Mouse (Mus musculus) T-helper 2 cell (primary cell): ENCODE results near the gene Trim50.
"Not testable (repeated sequence)": the region's sequence is repeated elsewhere in the genome, so short reads cannot be mapped to it uniquely, and the experiment has no call there.

Experiments used
- in situ Hi-C: fragments of 300-600 bp; cut with MboI, MseI; formaldehyde crosslinking; loops from one replicate; pipeline ENCODE4 v1.15.1; 2025; ENCODE audit warnings: high pct_unique_total_duplicates

Trim50 gene

DNA sequence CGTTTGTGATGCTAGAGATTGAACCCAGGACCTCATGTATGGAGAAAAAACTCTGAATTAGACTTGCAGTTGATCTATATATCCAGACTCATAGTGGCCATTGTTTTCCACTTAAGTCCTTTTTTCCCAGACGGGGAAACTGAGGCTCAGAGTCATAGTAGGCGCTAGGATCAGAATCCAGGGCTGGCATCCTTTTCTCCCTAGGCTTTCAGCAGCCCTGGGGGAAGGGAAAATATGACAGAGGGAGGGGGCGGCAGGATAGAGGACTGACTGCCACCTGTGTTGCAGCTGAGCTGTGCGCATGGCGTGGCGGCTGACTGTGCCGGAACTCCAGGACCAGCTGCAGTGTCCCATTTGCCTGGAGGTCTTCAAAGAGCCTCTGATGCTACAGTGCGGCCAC lies at the start of gene Trim50:
TSS of gene Trim50 (plus strand) at position 301 of the 400 bp plus-strand sequence.
- in situ Hi-C loops: no loop called here

DNA sequence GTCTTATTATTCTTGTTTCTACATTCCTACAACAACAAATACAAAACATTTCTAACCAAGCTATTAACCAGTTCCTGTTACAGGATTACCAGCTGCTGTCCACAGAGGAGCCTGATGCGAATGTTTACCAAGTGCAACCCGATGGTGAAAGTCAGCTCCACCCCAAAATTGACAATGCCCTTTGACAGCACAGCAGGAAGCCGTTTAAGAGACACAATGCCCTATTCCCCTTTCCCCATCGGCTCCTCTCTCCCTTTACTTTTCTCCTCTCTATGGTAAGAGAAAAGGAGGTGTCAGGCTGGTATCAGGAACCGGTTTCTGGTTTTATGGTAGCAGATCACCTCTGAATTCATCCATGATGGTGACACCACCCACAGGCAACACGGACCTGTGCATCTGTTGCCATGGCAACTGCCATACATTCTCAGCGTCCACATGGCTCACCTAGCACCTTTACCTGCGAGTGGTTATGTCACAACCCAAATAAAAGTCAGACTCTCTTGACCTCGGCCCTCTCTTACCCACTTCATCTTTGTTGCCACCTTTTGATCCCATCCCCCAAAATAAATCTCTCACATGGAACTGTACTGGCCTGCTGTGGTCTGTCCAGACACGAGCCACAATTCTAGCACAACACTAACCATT lies 46.7 kb upstream of the Trim50 start:
- in situ Hi-C loops: no loop called here

- in situ Hi-C loops: no loop called here
These were observed 36.9 kb upstream of the Trim50 start for GRCm38 (mm10) chr5:135316177-135316576.

- in situ Hi-C loops: no loop called here
These were observed 33.2 kb upstream of the Trim50 start for GRCm38 (mm10) chr5:135319856-135320255.

- in situ Hi-C loops: no loop called here
These were observed 30.9 kb upstream of the Trim50 start for GRCm38 (mm10) chr5:135322197-135322596.

- in situ Hi-C loops: no loop called here
These were observed 26.9 kb upstream of the Trim50 start for GRCm38 (mm10) chr5:135326121-135326659.

DNA sequence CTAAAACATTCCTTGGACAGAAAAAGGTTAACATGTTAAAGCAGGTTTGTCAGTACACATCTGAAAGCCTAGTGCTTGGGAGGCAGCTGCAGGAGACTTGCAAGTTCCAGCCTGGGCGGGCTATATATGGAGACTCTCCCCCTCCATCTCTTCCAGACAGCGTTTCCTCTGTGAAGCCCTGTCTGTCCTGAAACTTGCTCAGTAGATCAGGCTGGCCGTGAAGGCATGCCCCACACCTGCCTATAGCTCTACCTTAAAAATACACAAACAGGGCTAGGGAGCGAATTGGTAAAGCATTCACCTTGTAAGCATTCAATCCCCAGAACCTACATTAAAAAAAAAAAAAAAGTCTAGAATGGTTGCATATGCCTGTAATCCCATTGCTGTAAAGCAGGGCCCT lies 23.6 kb upstream of the Trim50 start:
- in situ Hi-C loops: no loop called here

DNA sequence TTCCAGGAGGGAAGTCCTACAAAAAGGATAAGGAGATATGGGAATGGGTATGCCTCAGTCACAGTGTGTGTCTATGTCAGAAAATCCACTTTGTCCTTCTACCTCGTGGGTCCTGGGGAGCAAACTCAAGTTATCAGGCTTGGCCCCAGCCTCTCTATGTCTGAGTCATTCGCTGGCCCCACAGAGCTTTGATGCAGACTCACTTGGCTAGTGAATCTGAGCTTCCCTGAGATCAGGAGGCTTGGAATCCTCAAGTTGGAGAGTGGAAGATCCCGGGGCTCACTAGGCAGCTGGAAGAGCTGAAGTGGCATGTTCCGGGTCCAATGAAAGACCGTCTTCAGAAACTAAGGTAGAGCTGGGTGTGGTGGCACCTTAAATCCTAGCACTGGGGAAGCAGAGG lies 22.9 kb upstream of the Trim50 start:
- in situ Hi-C loops: no loop called here

DNA sequence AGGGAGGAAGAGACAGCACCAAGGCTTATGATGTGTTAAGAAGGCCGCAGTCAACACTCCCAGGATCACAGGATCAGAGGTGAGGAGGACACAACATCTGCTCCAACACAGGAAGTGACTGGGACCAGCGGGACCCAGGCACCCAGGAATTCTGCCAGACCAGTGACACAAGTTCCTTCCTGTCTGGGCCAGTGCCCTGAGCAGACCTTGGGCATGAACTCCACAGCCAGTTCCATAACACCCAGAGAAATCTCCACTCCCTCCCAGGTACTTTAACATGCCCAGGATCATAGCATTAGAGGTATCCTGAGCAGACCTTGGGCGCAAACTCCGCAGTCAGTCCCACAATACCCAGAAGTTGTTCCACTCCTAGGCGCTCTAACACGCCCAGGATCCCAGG lies 21.9 kb upstream of the Trim50 start:
- in situ Hi-C loops: no loop called here

DNA sequence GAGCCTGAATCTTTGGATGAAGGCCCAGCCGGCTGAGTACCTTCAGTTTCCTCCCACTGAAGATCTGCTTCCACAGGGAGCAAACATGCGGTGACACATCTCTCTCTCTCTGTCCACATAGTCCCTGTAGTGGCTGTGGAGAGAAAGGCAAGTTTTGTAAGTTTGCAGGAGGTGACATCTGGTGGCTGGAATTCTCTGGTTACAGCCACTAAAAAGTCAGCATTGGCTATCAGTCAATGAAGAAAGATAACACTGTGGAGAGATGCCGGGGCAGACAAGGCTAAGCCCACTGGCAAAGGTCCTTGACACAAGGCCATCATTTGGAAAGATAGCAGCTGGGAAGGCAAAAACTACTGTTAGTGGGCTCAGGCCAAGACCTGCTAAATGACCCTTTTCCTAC lies 15.5 kb upstream of the Trim50 start:
- in situ Hi-C loops: no loop called here

DNA sequence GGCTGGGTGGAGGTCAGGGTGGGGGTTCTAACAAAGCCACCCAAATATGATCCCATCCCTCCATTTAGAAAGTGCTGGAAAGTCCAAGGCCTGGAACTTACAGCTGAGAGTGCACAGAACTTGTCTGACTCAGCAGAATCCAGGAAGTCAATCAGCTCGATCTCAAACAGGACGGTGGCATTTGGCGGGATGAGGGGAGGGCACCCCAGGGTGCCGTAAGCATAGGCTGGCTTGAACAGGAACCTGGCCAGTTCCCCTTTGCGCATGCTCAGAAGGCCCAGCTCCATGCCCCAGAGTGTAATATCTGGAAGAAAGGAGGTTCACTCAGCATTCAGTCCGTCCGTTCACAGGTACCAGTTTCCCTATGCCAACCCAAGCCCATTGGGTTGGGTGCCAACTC lies 7.1 kb upstream of the Trim50 start:
- in situ Hi-C loops: no loop called here

- in situ Hi-C loops: no loop called here
These were observed 6.7 kb upstream of the Trim50 start for GRCm38 (mm10) chr5:135346430-135346829.

DNA sequence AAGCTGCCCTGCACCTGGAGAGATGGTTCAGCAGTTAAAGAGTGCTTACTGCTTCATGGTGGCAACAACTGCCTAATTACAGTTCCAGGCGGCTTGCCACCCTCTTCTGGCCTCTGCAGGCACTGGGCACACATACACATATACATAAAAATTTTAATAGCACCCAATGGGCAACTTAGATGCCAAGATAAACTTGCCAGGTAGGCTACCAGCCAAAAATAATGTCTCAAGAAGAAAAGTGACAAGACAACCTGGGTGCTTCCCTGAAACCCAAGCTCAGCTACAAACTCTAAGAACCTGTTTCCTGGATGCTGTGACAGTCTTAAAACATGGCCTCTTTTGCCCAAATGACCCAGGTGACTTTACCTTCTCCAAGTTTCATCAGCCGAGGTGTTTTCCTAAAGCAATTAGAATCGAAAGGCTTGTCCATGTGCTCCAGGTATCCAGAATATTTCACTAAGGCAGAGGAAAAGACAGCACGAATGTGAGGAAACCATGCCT lies 5.5 kb upstream of the Trim50 start:
- in situ Hi-C loops: no loop called here

GRCm38 (mm10) chr5:135349862-135350261 lies 3.2 kb upstream of the Trim50 start, which contains the start of gene Fkbp6:
Gene Fkbp6 (minus strand): TSS chr5:135350044.
- in situ Hi-C loops: no loop called here

- in situ Hi-C loops: no loop called here
These were observed 1.5 kb upstream of the Trim50 start for GRCm38 (mm10) chr5:135351606-135352005.

DNA sequence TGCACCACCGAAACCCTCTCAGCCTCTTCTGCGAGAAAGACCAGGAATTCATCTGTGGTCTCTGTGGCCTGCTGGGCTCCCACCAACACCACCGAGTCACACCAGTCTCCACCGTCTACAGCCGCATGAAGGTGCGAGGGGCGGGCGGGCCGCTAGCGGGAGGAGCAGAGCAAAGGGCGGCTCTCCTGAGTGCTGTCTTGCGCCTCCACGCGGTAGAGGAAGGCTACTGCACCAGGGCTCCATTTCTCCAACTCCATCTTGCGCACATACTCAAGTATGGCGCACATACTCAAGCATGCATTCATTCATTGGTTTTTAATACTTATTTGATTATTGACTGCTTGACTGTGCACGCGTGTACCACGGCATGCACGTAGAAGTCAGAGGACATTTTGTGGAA lies 469 bp downstream of the Trim50 start:
- in situ Hi-C loops: no loop called here

DNA sequence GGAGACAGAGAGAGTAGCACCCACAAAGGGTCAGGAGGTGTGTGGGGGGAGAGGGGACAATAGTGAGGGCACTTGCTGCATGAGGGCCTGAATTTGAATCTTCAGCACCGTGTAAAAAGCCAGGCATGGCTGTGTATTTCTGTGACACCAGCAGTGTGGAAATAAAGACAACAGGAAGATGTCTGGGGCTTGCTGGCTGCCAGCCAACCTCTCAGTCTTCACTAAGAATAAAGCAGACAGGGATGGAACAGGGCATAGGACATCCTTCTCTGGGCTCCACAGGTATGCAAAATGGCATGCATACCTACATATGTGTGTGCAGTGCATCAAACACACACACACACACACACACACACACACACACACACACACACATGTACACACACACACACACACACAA lies 3.0 kb downstream of the Trim50 start:
- in situ Hi-C loops: no loop called here

DNA sequence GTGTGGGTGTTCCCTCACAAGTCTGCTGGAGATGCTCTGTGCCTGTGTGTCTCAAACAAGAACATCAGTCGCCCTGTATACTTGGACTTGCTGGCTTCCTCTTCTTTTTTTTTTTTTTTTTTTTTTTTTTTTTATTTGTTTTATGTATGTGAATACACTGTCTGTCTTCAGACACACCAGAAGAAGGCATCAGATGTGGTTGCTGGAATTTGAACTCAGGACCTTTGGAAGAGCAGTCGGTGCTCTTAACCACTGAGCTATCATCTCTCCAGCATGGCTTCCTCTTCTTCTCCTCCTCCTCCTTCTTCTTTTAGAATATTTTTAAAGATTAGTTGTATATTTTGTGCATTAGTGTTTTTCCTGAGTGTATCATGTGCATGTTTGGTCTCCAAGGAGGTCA lies 4.5 kb downstream of the Trim50 start:
- in situ Hi-C loops: no loop called here

- in situ Hi-C loops: no loop called here
These were observed 6.7 kb downstream of the Trim50 start for GRCm38 (mm10) chr5:135359772-135360171.

DNA sequence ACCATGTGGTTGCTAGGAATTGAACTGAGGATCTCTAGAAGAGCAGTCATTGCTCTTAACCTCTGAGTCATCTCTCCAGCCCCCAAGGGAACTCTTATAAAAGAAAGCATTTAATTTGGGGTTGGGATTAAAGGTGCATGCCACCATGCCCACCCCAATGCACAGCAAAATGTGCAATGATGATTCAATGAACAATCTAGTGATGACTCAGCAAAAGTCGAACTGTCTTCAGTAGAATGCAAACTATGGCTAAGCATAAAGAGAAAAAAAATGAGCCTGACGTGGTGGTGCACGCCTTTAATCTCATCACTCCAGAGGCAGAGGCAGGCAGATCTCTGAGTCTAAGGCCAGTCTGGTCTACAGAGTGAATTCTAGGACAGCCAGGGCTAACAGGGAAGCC lies 9.5 kb downstream of the Trim50 start:
- in situ Hi-C loops: no loop called here

DNA sequence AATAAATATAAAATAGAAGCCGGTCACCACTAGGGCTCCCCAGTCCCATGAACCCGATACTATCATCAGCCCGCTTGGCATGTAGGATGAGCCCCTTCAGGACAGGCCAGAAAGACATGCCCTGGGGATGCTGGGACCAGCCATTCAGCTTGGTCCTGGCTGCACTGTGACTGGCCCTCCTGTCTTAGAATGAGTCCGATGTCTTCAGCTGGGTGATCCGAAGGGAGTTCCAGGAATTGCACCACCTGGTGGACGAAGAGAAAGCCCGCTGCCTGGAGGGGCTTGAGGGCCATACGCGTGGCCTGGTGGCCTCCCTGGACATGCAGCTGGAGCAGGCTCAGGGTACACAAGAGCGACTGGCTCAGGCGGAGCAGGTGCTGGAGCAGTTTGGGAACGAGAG lies 10.4 kb downstream of the Trim50 start:
- in situ Hi-C loops: no loop called here

- in situ Hi-C loops: no loop called here
These were observed 14.7 kb downstream of the Trim50 start for GRCm38 (mm10) chr5:135367841-135368240.

DNA sequence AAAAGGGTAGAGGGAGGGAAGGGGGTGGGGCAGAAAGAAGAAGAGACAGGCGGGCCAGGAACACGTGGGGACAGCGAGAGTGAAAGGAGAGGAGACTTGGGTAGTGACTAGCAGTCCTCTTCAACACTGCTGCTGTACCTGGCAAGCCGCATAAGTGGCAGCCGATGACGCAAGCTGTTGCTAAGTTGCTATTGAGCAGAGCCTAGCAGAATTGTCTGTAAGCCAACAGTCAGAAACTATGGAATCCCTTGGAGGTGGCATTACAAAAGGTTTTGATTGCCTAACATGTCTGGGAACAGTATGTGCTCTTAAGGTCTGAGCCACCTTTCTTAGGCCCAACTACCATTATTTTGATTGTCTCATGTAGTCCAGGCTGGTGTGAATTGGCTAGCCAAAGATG lies 15.2 kb downstream of the Trim50 start:
- in situ Hi-C loops: no loop called here

GRCm38 (mm10) chr5:135369196-135369595 lies 16.1 kb downstream of the Trim50 start:
- in situ Hi-C loops: not testable (repeated sequence)
